Mouse (Mus musculus) embryonic stem cell, embryonic (primary cell): ENCODE measurements around the gene Gm13276.
"Not testable (repeated sequence)": the region's sequence is repeated elsewhere in the genome, so short reads cannot be mapped to it uniquely, and the experiment has no call there.

Source experiments
- CTCF ChIA-PET, 4 experiments: fragments of 300-600 bp in 2 of 4; fragments of 350-600 bp in 2 of 4; sonication (Branson Sonifier 250); formaldehyde crosslinking; loops; one replicate each; lab custom pipeline; 2022; ENCODE audit warnings: inconsistent platforms in 2 of 4; lab: Charles Lee
- POLR2A ChIA-PET, 4 experiments: fragments of 300-600 bp in 2 of 4; fragments of 350-600 bp in 2 of 4; sonication (Branson Sonifier 250); formaldehyde crosslinking; loops; one replicate each; lab custom pipeline; 2022; ENCODE audit warnings: antibody characterized with exemption in 4 of 4, inconsistent platforms in 1 of 4; lab: Charles Lee

Gene Gm13276

DNA sequence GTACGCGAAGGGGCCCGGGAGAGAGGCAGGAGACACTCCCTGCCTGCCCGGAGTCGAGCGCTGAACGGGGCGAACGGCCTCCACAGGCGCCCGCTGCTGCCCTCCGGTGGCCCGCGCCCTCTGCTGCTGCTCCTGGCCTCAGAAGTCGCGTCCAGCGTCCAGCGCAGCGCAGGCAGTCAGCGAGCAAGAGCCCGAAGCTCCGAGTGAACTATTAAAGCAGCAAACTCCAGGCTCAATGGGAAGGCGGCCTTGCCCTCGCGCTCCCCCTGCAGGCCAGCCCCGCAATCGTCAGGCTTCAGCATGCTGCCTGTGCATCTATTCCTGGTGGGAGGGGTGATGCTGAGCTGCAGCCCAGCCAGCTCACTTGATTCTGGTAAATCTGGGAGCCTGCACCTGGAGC lies at the start of gene Gm13276:
Gm13276 (plus strand) TSS at position 301 of the 400 bp plus-strand sequence.
- POLR2A ChIA-PET, CTCF ChIA-PET: not testable (repeated sequence)

DNA sequence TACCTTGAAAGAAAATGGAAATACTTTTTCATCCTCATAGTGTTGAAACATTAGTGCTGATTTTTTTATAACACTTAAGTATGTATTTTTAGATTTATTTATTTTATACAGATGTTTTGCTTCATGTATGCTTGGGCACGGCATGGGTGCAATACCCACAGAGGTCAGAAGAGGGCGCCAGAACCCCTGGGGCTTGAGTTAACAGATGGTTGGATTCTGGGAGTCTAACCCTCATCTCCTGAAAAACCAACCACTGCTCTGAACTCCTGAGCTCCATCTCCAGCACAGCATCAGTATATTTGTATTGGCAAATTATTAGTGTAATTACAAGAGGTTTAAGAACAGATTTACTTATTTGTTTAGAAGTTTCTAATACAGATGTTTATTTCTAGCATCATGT lies 47.0 kb upstream of the Gm13276 start:
- ChIA-PET POLR2A (interaction anchor here in 1 of 4 experiments (0.9 kb wide), 1 partner anchor 15 kb away, joined by 3 read pairs; no protein-coding TSS in a partner anchor), CTCF (interaction anchor here in 3 of 4 experiments (0.5 to 1.0 kb wide), 4 partner anchors 17 to 784 kb away, joined by 3 to 4 read pairs (median 3); no protein-coding TSS in a partner anchor)

DNA sequence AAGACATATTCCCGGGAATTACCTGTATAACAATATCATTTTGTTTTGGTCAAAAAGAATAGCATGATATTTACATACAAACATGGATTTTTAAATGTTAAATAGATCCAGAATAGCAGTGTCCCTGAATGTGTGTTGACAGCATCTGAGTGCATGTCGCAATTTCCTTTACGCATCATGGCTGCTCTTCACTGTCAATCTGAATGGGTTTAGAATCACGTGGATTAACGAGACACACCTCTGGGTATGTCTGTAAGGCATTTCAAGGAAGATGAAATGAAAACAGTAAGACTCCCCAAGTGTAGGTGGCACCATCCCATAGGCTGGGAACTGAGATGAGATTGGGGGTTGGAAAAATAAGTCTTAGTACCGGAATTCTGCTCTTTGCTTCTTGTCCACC lies 46.5 kb upstream of the Gm13276 start:
- CTCF ChIA-PET, result interaction anchor here in 3 of 4 experiments (0.5 to 1.0 kb wide), 4 partner anchors 18 to 785 kb away, joined by 3 to 4 read pairs (median 3); no protein-coding TSS in a partner anchor
- POLR2A ChIA-PET, result interaction anchor here in 1 of 4 experiments (0.9 kb wide), 1 partner anchor 16 kb away, joined by 3 read pairs; no protein-coding TSS in a partner anchor

DNA sequence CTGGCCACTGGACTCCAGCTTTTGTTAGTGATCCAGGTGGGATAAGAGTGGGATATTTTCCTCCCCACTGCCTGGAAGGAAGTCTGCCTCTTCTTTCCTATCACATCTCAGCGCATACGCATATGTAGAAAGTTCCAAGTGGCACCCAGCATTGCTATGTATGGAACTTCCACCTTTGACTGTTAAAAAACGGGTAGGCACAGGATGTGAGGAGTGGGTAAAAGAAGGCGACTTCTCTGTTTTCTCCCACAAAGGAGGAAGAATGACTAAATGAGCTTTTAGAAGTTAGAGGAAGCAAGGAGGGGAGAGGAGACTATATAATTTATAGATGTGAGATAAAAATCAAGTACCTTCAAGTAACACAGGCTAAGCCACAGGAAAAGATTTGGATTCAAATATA lies 44.1 kb upstream of the Gm13276 start:
- POLR2A ChIA-PET, result no interaction called here
- CTCF ChIA-PET, result no interaction called here

DNA sequence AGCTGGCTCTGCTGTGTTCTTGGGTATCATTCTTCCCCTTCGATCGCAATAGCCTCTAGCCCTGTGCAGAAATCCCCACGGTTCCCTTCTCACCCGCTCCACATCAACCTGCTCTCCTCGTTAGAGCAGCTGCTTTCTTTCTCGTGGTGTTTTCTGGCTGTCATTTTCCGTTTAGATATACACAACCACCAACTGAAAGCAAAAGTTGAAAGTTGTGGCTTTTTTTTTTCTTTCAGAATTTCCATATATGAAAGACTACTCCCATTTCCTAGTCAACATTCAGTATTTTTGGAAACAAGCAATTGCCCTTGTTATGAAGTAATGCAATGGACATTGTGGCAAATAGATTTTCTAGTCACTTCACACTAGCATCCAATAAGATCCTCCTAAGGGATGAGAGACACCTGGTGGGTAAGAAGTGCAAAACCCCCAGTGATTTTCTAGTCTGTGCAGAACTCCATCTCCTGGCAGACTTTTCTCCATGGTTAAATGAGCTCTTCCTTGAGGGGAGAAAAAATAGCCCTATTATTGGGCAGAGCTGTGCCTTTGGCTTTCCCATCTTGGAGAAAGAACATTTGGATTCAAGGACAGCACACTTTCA lies 42.6 kb upstream of the Gm13276 start:
- ChIA-PET CTCF (interaction anchor here in 3 of 4 experiments (0.9 to 2.1 kb wide), 5 partner anchors 20 to 124 kb away, joined by 3 to 9 read pairs (median 4); partner anchors contain the start of gene Klhl9 (in 1 of the 3)), POLR2A (no interaction called here)

DNA sequence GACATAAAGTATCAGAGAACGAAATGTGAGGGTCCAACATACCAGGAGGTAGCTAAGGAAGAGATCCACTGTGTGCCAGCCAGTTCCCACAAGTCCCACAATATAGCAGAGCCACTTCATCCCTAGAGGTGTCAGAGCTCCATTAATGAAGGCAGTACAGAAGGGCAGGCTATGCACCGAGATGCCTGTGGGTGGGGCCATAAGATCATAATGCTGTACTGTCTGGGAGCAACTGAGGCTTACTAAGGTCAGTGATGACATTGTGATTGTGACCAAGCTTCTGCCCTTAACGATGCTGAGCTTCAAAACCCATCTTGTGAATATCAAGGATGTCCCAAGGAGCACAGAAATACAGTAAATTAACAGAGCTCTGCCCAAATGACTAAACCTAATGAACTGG lies 41.3 kb upstream of the Gm13276 start:
- POLR2A ChIA-PET, result interaction anchor here in 1 of 4 experiments (1.1 to 1.7 kb wide), 2 partner anchors 10 to 22 kb away, joined by 3 to 8 read pairs; partner anchors contain the start of gene Klhl9

DNA sequence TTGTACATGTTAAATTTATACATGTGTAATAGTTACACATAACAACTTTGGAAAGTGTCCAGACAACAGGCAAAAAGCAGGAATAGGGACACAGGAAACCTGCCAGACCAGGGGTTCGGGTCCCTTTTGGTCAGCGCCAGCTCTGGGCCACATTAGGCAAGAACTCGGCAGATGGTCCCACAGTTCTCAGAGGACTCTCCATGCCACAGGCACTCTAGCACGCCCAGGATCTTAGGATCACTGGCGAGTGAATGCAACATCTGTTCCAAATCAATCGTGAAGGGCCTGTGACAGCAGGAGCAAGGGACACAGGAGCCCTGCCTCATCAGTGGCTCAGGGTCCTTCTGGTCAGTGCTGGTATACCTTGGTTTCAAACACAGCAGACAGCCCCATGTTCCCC lies 35.6 kb upstream of the Gm13276 start:
- CTCF ChIA-PET, result no interaction called here
- POLR2A ChIA-PET, result no interaction called here

More for the DNA sequence above, 41.3 kb upstream of the Gm13276 start:
- CTCF ChIA-PET, result interaction anchor here in 3 of 4 experiments (0.9 to 2.1 kb wide), 6 partner anchors 10 to 123 kb away, joined by 3 to 9 read pairs (median 4); partner anchors contain the start of gene Gm13271 (in 1 of the 3)

DNA sequence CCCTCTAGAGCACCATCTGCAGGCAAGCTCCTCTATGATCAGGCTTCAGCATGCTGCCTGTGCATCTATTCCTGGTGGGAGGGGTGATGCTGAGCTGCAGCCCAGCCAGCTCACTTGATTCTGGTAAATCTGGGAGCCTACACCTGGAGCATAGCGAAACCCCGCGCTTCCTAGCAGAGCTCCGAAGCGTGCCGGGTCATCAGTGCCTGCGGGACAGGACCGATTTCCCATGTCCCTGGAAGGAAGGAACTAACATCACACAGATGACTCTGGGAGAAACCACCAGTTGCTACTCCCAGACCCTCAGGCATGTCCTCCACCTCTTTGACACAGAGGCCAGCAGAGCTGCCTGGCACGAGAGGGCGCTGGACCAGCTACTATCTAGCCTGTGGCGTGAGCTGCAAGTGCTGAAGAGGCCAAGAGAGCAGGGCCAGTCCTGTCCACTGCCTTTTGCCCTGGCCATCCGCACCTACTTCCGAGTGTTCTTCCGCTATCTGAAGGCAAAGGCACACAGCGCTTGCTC lies 30.6 kb upstream of the Gm13276 start, which contains the start of gene Gm13271:
Gm13271 (plus strand) TSS at position 51 of the 523 bp plus-strand sequence.
- ChIA-PET POLR2A (interaction anchor here in 1 of 4 experiments (1.1 to 1.2 kb wide), 2 partner anchors 10 to 183 kb away, joined by 3 read pairs; no protein-coding TSS in a partner anchor), CTCF (interaction anchor here in 1 of 4 experiments (0.9 kb wide), 1 partner anchor 11 kb away, joined by 4 read pairs; no protein-coding TSS in a partner anchor)

DNA sequence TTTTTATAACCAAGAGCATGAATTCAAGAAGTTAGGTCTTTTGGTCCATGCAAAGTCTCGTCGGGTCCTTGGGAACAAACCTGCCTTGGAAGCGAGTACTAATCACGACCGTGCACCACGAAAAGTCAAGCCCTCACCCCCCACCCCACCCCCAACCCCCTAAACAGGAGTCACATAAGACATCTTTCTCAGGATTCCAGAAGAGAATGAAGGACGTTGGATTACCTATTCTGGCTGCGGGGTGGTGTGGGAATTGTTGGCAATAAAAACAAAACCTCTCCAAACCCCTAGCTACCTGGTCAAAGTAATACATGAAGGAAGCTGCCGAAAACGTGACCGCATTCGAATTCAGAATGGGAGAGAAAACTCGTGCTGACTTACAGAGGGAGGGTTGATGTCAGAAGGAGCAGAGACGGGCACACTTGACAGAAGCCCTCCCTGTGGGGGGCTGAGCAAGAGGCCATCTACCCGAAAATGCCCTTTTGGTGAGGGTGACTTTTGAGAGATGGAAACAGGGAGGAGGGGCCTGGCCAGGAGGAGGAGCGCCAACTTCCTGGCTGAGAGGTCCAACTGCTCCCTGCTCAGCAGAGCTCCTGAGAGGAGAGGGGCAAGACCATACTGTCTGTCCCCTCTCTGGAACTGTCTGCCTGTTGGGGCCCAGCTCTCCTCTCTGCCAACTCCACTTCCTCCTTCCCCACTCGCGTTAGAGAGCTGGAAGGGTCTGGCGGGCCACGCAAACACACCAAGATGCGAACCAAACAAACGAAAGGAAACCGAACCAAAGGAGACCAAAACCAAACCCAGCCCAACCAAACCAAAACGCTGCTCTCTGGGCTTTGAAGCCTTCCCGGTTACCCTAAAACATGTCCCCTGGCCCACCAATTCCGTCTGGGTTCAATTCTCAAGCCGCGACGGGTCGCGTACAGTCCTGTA lies 28.7 kb upstream of the Gm13276 start:
- POLR2A ChIA-PET, result interaction anchor here in 2 of 4 experiments (0.7 kb wide), 2 partner anchors 375 to 388 kb away, joined by 3 to 5 read pairs; no protein-coding TSS in a partner anchor
- CTCF ChIA-PET, result interaction anchor here in 2 of 4 experiments (0.6 to 1.4 kb wide), 6 partner anchors 22 to 550 kb away, joined by 3 to 5 read pairs (median 3); no protein-coding TSS in a partner anchor

DNA sequence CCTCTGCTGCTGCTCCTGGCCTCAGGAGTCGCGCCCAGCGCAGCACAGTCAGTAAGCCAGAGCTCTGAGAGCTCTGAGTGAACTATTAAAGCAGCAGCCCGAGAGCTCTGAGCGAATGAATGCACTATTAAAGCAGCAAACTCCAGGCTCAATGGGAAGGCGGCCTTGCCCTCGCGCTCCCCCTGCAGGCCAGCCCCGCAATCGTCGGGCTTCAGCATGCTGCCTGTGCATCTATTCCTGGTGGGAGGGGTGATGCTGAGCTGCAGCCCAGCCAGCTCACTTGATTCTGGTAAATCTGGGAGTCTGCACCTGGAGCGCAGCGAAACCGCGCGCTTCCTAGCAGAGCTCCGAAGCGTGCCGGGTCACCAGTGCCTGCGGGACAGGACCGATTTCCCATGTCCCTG lies 27.9 kb upstream of the Gm13276 start:
- CTCF ChIA-PET, result interaction anchor here in 2 of 4 experiments (0.6 to 1.4 kb wide), 7 partner anchors 23 to 549 kb away, joined by 3 to 5 read pairs (median 3); no protein-coding TSS in a partner anchor
- POLR2A ChIA-PET, result not testable (repeated sequence)

DNA sequence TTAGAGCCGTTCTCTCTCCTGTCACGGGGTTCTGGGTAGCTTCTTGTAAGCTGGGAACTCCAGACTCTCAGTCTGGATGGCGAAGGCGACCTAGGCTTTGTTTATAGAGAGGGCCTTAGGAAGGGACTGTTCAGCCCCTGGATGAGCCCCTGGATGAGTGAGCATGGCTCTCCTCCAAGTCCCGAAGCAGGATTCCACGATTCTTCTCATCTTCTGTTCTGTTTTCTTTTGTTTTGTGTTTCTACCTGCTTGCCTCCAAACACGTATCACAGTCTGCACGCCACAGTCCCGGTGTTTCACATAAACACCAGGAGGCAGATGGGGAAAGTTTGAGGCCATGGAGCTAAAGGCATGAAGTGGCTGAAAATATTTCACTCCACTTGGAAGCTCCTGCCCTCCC lies 26.8 kb upstream of the Gm13276 start:
- CTCF ChIA-PET, POLR2A ChIA-PET: not testable (repeated sequence)

DNA sequence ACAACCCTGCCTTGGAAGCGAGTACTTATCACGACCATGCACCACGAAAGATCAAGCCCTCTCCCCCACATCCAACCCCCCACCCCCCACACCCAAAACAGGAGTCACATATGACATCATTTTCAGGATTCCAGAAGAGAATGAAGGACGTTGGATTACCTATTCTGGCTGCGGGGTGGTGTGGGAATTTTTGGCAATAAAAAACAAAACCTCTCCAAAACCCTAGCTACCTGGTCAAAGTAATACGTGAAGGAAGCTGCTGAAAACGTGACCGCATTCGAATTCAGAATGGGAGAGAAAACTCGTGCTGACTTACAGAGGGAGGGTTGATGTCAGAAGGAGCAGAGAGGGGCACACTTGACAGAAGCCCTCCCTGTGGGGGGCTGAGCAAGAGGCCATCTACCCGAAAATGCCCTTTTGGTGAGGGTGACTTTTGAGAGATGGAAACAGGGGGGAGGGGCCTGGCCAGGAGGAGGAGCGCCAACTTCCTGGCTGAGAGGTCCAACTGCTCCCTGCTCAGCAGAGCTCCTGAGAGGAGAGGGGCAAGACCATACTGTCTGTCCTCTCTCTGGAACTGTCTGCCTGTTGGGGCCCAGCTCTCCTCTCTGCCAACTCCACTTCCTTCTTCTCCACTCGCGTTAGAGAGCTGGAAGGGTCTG lies 25.8 kb upstream of the Gm13276 start, which contains the start of gene Gm13283:
Gm13283 (plus strand) TSS at position 510 of the 659 bp plus-strand sequence.
- POLR2A ChIA-PET, result interaction anchor here in 1 of 4 experiments (0.6 kb wide), 1 partner anchor 36 kb away, joined by 3 read pairs; no protein-coding TSS in a partner anchor
- CTCF ChIA-PET, result not testable (repeated sequence)

DNA sequence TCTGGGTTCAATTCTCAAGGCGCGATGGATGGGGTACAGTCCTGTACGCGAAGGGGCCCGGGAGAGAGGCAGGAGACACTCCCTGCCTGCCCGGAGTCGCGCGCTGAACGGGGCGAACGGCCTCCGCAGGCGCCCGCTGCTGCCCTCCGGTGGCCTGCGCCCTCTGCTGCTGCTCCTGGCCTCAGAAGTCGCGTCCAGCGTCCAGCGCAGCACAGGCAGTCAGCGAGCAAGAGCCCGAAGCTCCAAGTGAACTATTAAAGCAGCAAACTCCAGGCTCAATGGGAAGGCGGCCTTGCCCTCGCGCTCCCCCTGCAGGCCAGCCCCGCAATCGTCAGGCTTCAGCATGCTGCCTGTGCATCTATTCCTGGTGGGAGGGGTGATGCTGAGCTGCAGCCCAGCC lies 25.1 kb upstream of the Gm13276 start:
- POLR2A ChIA-PET, CTCF ChIA-PET: not testable (repeated sequence)

DNA sequence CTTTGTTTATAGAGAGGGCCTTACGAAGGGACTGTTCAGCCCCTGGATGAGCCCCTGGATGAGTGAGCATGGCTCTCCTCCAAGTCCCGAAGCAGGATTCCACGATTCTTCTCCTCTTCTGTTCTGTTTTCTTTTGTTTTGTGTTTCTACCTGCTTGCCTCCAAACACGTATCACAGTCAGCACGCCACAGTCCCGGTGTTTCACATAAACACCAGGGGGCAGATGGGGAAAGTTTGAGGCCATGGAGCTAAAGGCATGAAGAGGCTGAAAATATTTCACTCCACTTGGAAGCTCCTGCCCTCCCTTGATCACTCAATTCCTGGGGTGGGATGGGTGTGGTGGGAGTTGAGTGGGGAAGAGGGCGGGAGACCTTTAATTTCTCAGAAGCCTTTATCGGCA lies 23.7 kb upstream of the Gm13276 start:
- POLR2A ChIA-PET, result not testable (repeated sequence)
- CTCF ChIA-PET, result interaction anchor here in 1 of 4 experiments (1.1 kb wide), 1 partner anchor 23 kb away, joined by 3 read pairs; no protein-coding TSS in a partner anchor

DNA sequence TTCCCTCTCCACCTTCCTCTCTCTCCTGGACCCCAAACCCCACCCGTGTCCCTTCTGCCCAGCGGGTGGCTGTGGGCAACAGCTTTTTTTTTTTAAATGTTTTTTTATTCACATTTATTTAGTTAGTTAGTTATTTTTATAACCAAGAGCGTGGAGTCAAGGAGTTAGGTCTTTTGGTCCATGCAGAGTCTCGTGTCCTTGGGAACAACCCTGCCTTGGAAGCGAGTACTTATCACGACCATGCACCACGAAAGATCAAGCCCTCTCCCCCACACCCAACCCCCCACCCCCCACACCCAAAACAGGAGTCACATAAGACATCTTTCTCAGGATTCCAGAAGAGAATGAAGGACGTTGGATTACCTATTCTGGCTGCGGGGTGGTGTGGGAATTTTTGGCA lies 23.2 kb upstream of the Gm13276 start:
- CTCF ChIA-PET, result interaction anchor here in 1 of 4 experiments (0.7 to 1.1 kb wide), 2 partner anchors 11 to 24 kb away, joined by 3 to 4 read pairs; no protein-coding TSS in a partner anchor
- POLR2A ChIA-PET, result not testable (repeated sequence)

DNA sequence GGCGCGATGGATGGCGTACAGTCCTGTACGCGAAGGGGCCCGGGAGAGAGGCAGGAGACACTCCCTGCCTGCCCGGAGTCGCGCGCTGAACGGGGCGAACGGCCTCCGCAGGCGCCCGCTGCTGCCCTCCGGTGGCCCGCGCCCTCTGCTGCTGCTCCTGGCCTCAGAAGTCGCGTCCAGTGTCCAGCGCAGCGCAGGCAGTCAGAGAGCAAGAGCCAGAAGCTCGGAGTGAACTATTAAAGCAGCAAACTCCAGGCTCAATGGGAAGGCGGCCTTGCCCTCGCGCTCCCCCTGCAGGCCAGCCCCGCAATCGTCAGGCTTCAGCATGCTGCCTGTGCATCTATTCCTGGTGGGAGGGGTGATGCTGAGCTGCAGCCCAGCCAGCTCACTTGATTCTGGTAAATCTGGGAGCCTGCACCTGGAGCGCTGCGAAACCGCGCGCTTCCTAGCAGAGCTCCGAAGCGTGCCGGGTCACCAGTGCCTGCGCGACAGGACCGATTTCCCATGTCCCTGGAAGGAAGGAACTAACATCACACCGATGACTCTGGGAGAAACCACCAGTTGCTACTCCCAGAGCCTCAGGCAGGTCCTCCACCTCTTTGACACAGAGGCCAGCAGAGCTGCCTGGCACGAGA lies 22.0 kb upstream of the Gm13276 start:
- POLR2A ChIA-PET, result not testable (repeated sequence)

DNA sequence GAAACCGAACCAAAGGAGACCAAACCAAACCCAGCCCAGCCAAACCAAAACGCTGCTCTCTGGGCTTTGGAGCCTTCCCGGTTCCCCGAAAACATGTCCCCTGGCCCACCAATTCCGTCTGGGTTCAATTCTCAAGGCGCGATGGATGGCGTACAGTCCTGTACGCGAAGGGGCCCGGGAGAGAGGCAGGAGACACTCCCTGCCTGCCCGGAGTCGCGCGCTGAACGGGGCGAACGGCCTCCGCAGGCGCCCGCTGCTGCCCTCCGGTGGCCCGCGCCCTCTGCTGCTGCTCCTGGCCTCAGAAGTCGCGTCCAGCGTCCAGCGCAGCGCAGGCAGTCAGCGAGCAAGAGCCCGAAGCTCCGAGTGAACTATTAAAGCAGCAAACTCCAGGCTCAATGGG lies 12.0 kb upstream of the Gm13276 start, which contains the start of gene Gm13290:
Gm13290 (plus strand) TSS at position 301 of the 400 bp plus-strand sequence.
- CTCF ChIA-PET, POLR2A ChIA-PET: not testable (repeated sequence)

More for the DNA sequence above, 22.0 kb upstream of the Gm13276 start:
- CTCF ChIA-PET, result interaction anchor here in 1 of 4 experiments (1.2 kb wide), 1 partner anchor 67 kb away, joined by 3 read pairs; no protein-coding TSS in a partner anchor
